Mouse (Mus musculus): ENCODE measurements around the gene Gmpr2. TPM values are rescaled to one million over a fixed set of nuclear protein-coding genes. Genes with fewer than 3 reads are reported as not detected.
A peak's percentile ranks its signal among the peaks of the same experiment; 100 is the strongest.

The Gmpr2 gene
- polyA plus RNA-seq, 1 experiment: 21.7 TPM

GRCm38 (mm10) chr14:55724411-55724871 lies 52.7 kb downstream of the Gmpr2 start:
- H3K4me3 ChIP-seq (ENCODE audit: insufficient read depth, low read depth, low read length): no peak overlapping the region
- WGBS: 37% methylated on average over 8 of the region's 8 CpGs
- no peaks in the 10 kb centered on the region for H3K27me3 ChIP-seq (replicated peaks; ENCODE audit: control insufficient read depth, insufficient read depth, low read length)
- peak; percentile 72 for DNase-seq
- peaks cover 10% of the 10 kb centered on the region; the same call in 1 of the 2 replicates for H3K4me1 ChIP-seq (ENCODE audit: control insufficient read depth, insufficient read depth, low read length)
- H3K36me3 ChIP-seq (ENCODE audit: control insufficient read depth, insufficient read depth, low read length): no peaks in the 10 kb centered on the region
- TF ChIP-seq POLR2A (IDR thresholded peaks at IDR 0.05; ENCODE audit: low read depth, low read length) (no peak), CTCF (conservative IDR thresholded peaks at IDR 0.05; ENCODE audit: insufficient read depth, insufficient read length, low read depth, low read length) (no peak)
- 0 out of 2 replicates have a peak overlapping the region, but pooled peaks have one; percentile 24 for H3K27ac ChIP-seq (ENCODE audit: insufficient read depth, low read depth, low read length)

- no peak for DNase-seq
- H3K27me3 ChIP-seq (replicated peaks; ENCODE audit: control insufficient read depth, insufficient read depth, low read length): no peaks in the 10 kb centered on the region
- no peak for TF ChIP-seq CTCF (conservative IDR thresholded peaks at IDR 0.05; ENCODE audit: insufficient read depth, insufficient read length, low read depth, low read length)
- no peak for TF ChIP-seq POLR2A (IDR thresholded peaks at IDR 0.05; ENCODE audit: low read depth, low read length)
- no peak overlapping the region for H3K4me3 ChIP-seq (ENCODE audit: insufficient read depth, low read depth, low read length)
- H3K27ac ChIP-seq (ENCODE audit: insufficient read depth, low read depth, low read length): no peak overlapping the region
- H3K36me3 ChIP-seq (ENCODE audit: control insufficient read depth, insufficient read depth, low read length): no peaks in the 10 kb centered on the region
- H3K4me1 ChIP-seq (ENCODE audit: control insufficient read depth, insufficient read depth, low read length): peaks cover 5% of the 10 kb centered on the region; the same call in 1 of the 2 replicates
These were observed 54.5 kb downstream of the Gmpr2 start for GRCm38 (mm10) chr14:55726261-55726660.

- Histone ChIP-seq H3K27me3 (replicated peaks; ENCODE audit: control insufficient read depth, insufficient read depth, low read length) (no peaks in the 10 kb centered on the region), H3K4me1 (ENCODE audit: control insufficient read depth, insufficient read depth, low read length) (peaks cover 3% of the 10 kb centered on the region; the same call in 1 of the 2 replicates), H3K27ac (ENCODE audit: insufficient read depth, low read depth, low read length) (no peak overlapping the region), H3K4me3 (ENCODE audit: insufficient read depth, low read depth, low read length) (no peak overlapping the region), H3K36me3 (ENCODE audit: control insufficient read depth, insufficient read depth, low read length) (no peaks in the 10 kb centered on the region)
- TF ChIP-seq CTCF (conservative IDR thresholded peaks at IDR 0.05; ENCODE audit: insufficient read depth, insufficient read length, low read depth, low read length) (no peak), POLR2A (IDR thresholded peaks at IDR 0.05; ENCODE audit: low read depth, low read length) (no peak)
- 66% methylated on average over 8 of the region's 8 CpGs for WGBS
- DNase-seq: no peak
These were observed 56.3 kb downstream of the Gmpr2 start for GRCm38 (mm10) chr14:55727889-55728685.

Other genes starting within 250 kb of the Gmpr2 start
- 141 and 173 TPM in 2 replicates for gene Dhrs4, start 193.2 kb upstream of the Gmpr2 start, polyA plus RNA-seq (2012; rRNA removed)
- 3.5 and 3.8 TPM in 2 replicates for gene Carmil3, start 181.3 kb upstream of the Gmpr2 start, polyA plus RNA-seq (2012; rRNA removed)
- gene Cpne6, start 161.5 kb upstream of the Gmpr2 start, polyA plus RNA-seq (2012; rRNA removed): 0.11 and 0.22 TPM in 2 replicates
- not detected in 2 replicates for gene Nrl, start 147.0 kb upstream of the Gmpr2 start, polyA plus RNA-seq (2012; rRNA removed)
- gene Pck2, start 131.7 kb upstream of the Gmpr2 start, polyA plus RNA-seq (2012; rRNA removed): 22.9 and 27.4 TPM in 2 replicates
- 223 and 243 TPM in 2 replicates for gene Dcaf11, start 111.9 kb upstream of the Gmpr2 start, polyA plus RNA-seq (2012; rRNA removed)
- 0.75 and 1.4 TPM in 2 replicates for gene A730061H03Rik, start 111.5 kb upstream of the Gmpr2 start, polyA plus RNA-seq (2012; rRNA removed)
- gene Fitm1, start 96.3 kb upstream of the Gmpr2 start, polyA plus RNA-seq (2012; rRNA removed): 115 and 116 TPM in 2 replicates
- 60.5 and 77.5 TPM in 2 replicates for gene Psme1, start 93.8 kb upstream of the Gmpr2 start, polyA plus RNA-seq (2012; rRNA removed)
- gene Emc9, start 86.6 kb upstream of the Gmpr2 start, polyA plus RNA-seq (2012; rRNA removed): 21.9 and 24.9 TPM in 2 replicates
- 53.1 and 60.2 TPM in 2 replicates for gene Psme2, start 80.8 kb upstream of the Gmpr2 start, polyA plus RNA-seq (2012; rRNA removed)
- gene Rnf31, start 80.2 kb upstream of the Gmpr2 start, polyA plus RNA-seq (2012; rRNA removed): 27.0 and 27.6 TPM in 2 replicates
- 36.9 and 39.9 TPM in 2 replicates for gene Irf9, start 68.4 kb upstream of the Gmpr2 start, polyA plus RNA-seq (2012; rRNA removed)
- 11.4 and 13.3 TPM in 2 replicates for gene Rec8, start 53.9 kb upstream of the Gmpr2 start, polyA plus RNA-seq (2012; rRNA removed)
- gene Ipo4, start 36.0 kb upstream of the Gmpr2 start, polyA plus RNA-seq (2012; rRNA removed): 69.7 and 84.9 TPM in 2 replicates
- gene Gm49378, start 34.0 kb upstream of the Gmpr2 start, polyA plus RNA-seq (2012; rRNA removed): 3.2 and 4.0 TPM in 2 replicates
- gene Tm9sf1, start 28.1 kb upstream of the Gmpr2 start, polyA plus RNA-seq (2012; rRNA removed): 109 and 110 TPM in 2 replicates
- gene Tssk4, start 21.8 kb upstream of the Gmpr2 start, polyA plus RNA-seq (2012; rRNA removed): 0.67 and 0.79 TPM in 2 replicates
- gene Mdp1, start 11.4 kb upstream of the Gmpr2 start, polyA plus RNA-seq (2012; rRNA removed): 22.4 and 27.2 TPM in 2 replicates
- gene Nedd8, start 183 bp downstream of the Gmpr2 start, polyA plus RNA-seq (2012; rRNA removed): 321 and 438 TPM in 2 replicates
- 9.9 and 10.2 TPM in 2 replicates for gene Tinf2, start 9.9 kb downstream of the Gmpr2 start, polyA plus RNA-seq (2012; rRNA removed)
- gene Tgm1, start 42.0 kb downstream of the Gmpr2 start, polyA plus RNA-seq (2012; rRNA removed): 29.6 and 30.1 TPM in 2 replicates
- gene Rabggta, start 50.3 kb downstream of the Gmpr2 start, polyA plus RNA-seq (2012; rRNA removed): 70.0 and 86.9 TPM in 2 replicates
- 223 and 228 TPM in 2 replicates for gene Dhrs1, start 73.7 kb downstream of the Gmpr2 start, polyA plus RNA-seq (2012; rRNA removed)
- gene Nop9, start 73.8 kb downstream of the Gmpr2 start, polyA plus RNA-seq (2012; rRNA removed): 12.9 and 16.1 TPM in 2 replicates
- gene Cideb, start 86.5 kb downstream of the Gmpr2 start, polyA plus RNA-seq (2012; rRNA removed): 485 and 513 TPM in 2 replicates
- gene Ltb4r2, start 89.5 kb downstream of the Gmpr2 start, polyA plus RNA-seq (2012; rRNA removed): 0.56 and 0.76 TPM in 2 replicates
- gene Ltb4r1, start 94.0 kb downstream of the Gmpr2 start, polyA plus RNA-seq (2012; rRNA removed): 0.75 and 1.1 TPM in 2 replicates
- gene Adcy4, start 112.2 kb downstream of the Gmpr2 start, polyA plus RNA-seq (2012; rRNA removed): 16.8 and 16.9 TPM in 2 replicates
- gene Ripk3, start 116.9 kb downstream of the Gmpr2 start, polyA plus RNA-seq (2012; rRNA removed): 3.5 and 4.7 TPM in 2 replicates
- gene Nfatc4, start 151.2 kb downstream of the Gmpr2 start, polyA plus RNA-seq (2012; rRNA removed): 4.3 and 5.0 TPM in 2 replicates
- 6.6 and 7.6 TPM in 2 replicates for gene Nynrin, start 182.1 kb downstream of the Gmpr2 start, polyA plus RNA-seq (2012; rRNA removed)
- 0.08 and 0.13 TPM in 2 replicates for gene Cbln3, start 212.5 kb downstream of the Gmpr2 start, polyA plus RNA-seq (2012; rRNA removed)
- gene Khnyn, start 213.0 kb downstream of the Gmpr2 start, polyA plus RNA-seq (2012; rRNA removed): 11.1 and 11.9 TPM in 2 replicates
- 132 and 133 TPM in 2 replicates for gene Sdr39u1, start 228.4 kb downstream of the Gmpr2 start, polyA plus RNA-seq (2012; rRNA removed)

Data from kidney, adult 2 months (tissue).